Mouse (Mus musculus): ENCODE data around the gene Fdx1l. TPM values are rescaled to one million over a fixed set of nuclear protein-coding genes. Genes with fewer than 3 reads are reported as not detected.
A peak's percentile ranks its signal among the peaks of the same experiment; 100 is the strongest.
"Not testable (repeated sequence)": the region's sequence is repeated elsewhere in the genome, so short reads cannot be mapped to it uniquely, and the experiment has no call there.

Gene Fdx1l
- total RNA-seq, 2 experiments from 2014 or later, result 33.8 to 42.2 TPM

- no peak for DNase-seq
These were observed 759 bp upstream of the Fdx1l start for GRCm38 (mm10) chr9:21074173-21074572.

DNA sequence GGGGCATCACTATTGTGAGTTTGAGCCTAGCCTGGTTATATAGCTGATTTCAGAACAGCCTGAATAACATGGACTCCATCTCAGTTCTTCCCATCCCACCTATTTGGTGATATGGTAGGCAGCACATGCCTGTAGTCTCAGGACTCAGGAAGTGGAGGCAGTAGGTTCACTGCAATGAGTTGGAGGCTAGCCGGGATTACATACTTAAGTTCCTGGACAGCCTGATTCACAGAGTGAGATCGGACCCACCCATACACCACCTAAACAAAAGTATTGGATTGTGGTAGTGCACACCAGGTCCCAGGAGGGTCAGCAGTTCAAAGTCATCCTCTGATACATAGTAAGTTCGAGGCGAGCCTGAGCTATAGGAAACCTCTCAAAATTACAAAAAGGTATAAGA lies 773 bp downstream of the Fdx1l start:
- no peak for DNase-seq

DNA sequence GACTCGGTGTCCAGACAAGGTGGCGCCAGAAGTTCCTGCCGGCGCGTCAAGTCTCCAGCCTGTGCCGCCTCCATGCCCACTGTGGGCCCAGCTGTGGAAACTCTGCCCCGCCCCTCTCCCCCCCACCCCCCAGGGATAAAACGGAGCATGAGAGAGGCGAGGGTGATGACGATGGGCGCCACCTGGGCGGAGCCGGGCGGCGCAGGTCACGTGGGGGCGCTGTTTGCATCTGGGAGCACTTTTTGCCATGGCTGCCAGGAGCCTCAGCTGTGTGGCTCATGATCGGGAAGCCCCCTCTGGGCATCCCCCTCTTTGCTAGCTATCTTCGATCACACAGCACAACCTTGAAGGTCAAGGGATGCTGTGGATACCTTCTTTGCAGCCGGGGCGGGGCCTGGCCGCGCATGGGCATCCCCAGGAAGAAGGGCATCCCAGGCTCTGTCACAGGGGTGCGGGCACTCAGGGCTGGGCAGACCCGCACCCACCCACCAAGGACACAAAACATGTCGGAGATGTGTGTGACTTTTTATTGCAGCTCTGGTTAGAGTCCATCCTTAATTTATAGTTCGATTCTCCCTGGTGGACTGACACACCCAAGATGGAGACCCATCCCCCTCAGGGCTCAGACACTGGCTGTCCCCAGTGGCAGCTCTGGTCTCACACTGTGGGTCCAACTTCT lies 6.3 kb downstream of the Fdx1l start, which contains the start of gene Zglp1:
Gene Zglp1 (minus strand): TSS at position 88 of the 679 bp plus-strand sequence.
- no peak for DNase-seq

DNA sequence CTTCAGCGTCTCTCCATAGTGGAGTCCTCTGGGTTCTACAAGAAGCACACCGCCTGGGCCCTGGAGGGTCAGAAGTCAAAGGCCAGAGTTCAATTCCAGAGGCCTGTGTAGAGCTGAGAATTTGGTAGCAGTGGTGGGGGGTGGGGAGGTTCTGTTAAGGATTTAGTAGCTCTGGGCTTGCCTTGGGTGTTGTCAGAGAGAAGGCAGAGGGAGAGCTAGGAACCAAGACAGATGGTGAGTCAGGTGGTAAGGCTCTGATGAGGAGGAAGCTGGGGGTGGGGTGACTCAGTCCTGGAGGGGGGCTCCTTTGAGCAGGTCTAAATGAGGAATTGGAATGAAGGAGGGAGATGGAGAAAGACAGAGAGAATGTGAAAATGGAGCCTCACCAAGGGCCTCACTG lies 10.5 kb downstream of the Fdx1l start:
- no peak for DNase-seq

DNA sequence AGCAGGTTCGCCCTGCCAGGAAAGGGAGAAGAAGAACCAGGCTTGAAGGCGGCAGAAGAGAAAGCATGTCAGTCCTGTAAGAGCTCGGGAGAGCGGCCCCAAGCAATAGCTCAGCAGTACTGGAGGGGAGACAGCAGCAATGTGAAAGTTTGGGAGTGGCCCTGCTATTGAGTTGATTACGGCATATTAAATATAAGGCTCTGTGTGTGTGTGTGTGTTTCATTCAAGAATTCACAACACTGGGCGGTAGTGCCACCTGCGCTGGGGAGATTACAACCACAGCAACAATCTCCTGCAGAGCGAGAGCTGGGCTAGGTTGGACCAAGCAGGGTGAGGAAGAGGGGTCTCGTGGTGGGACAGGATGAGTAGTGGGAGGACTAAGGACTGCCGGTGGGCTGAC lies 21.8 kb downstream of the Fdx1l start:
- no peak for DNase-seq

GRCm38 (mm10) chr9:21045235-21045634 lies 28.2 kb downstream of the Fdx1l start:
- DNase-seq, result no peak

DNA sequence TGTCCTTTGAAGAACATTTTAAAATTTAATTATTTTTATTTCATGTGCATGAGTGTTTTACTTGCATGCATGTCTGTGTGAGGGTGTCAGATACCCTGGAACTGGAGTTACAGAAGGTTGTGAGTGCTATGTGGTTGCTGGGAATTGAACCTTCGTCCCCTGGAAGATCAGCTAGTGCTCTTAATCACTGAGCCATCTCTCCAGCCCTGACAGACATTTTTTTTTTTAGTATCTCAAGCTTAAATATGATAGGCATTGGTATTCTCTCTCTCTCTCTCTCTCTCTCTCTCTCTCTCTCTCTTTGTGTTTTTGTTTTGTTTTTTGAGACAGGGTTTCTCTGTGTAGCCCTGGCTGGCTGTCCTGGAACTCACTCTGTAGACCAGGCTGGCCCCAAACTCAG lies 28.6 kb downstream of the Fdx1l start:
- DNase-seq, result not testable (repeated sequence)

DNA sequence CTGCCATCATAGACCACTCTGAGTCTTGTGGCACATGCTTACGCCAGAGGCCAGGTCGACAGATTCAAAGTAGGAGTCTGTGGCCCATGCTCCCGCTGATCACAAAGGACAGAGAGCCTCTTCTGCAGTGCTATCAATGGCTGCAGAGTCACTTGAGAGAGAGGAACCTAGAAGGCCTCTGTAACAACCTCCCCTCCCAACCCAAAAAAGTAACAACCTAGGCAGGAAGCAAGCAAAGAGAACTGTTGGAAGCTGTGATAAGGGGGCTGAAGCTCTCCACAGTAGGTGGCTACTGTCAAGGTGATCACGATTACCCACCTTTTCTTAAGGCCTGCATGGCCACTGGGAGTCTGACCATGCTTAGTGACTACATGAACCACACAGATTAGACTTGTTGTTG lies 29.9 kb downstream of the Fdx1l start:
- DNase-seq, result no peak

- peak in 1 of 2 experiments; percentile 56 for DNase-seq
These were observed 32.1 kb downstream of the Fdx1l start for GRCm38 (mm10) chr9:21041308-21041707.

- DNase-seq, result no peak
These were observed 33.6 kb downstream of the Fdx1l start for GRCm38 (mm10) chr9:21039779-21040178.

DNA sequence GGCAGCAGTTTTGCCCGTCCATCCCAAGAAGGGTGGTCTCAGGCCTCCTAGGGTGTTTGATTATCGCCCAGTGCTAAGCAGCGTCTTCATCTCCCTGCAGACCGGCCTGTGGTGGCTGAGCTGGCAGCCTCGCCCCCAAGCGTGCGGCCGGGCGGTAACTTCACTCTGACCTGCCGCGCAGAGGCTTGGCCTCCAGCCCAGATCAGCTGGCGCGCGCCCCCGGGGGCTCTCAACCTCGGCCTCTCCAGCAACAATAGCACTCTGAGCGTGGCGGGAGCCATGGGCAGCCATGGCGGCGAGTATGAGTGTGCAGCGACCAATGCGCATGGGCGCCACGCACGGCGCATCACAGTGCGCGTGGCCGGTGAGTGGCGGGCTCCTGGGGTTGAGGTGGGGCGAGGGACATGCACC lies 35.9 kb downstream of the Fdx1l start:
- peak in 1 of 2 experiments; percentile 37 for DNase-seq

DNA sequence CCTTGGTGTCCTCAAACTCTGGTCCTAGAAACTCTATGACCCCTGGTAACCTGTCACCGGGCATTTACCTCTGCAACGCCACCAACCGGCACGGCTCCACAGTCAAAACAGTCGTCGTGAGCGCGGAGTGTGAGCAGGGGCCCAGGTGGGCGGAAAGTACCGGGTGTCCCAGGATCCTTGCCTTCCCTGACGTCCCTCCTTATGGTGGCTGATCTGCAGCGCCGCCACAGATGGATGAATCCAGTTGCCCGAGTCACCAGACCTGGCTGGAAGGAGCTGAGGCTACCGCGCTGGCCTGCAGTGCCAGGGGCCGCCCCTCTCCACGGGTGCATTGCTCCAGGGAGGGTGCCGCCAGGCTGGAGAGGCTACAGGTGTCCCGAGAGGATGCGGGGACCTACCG lies 36.7 kb downstream of the Fdx1l start:
- no peak for DNase-seq

GRCm38 (mm10) chr9:21036161-21036560 lies 37.3 kb downstream of the Fdx1l start:
- no peak for DNase-seq

- no peak for DNase-seq
These were observed 37.8 kb downstream of the Fdx1l start for GRCm38 (mm10) chr9:21035586-21035985.

GRCm38 (mm10) chr9:21034481-21035085 lies 38.8 kb downstream of the Fdx1l start:
- DNase-seq, result no peak

DNA sequence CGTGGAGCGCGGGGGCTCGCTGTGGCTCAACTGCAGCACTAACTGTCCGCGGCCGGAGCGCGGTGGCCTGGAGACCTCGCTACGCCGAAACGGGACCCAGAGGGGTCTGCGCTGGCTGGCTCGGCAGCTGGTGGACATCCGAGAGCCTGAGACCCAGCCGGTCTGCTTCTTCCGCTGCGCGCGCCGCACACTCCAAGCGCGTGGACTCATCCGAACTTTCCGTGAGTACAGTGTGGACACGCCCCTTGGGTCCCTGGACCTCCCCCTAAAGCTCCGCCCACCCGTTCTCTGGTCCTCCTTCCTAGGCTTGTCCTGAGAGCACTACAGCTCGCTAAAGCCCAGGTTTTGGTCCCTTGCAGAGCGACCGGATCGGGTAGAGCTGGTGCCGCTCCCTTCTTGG lies 40.3 kb downstream of the Fdx1l start:
- peak; percentile 92 to 94 for DNase-seq

GRCm38 (mm10) chr9:21032491-21032890 lies 40.9 kb downstream of the Fdx1l start:
- DNase-seq, result no peak

DNA sequence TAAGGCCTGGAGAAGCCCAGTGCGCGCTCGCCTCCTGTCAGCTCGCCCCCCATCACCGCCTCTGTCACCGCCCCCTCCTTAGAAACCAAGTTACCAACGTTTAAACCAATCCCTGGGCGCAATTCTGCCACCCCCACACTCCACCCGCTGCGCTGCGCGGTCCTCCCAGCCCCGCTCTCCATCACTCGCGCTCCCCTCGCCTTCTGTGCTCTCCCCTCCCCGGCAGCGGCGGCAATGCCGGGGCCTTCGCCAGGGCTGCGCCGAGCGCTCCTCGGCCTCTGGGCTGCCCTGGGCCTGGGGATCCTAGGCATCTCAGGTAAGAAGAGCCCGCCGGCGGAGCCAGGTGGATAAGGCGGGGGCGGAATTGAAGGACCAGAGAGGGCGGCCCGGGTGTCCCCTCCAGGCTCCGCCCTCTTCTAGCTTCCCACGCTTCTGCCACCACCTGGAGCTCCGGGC lies 41.5 kb downstream of the Fdx1l start, which contains the start of gene Icam5:
Gene Icam5 (plus strand): TSS at position 178 of the 456 bp plus-strand sequence.
- DNase-seq, result peak in 1 of 2 experiments; percentile 38

- peak; percentile 71 to 73 for DNase-seq
These were observed 42.0 kb downstream of the Fdx1l start for GRCm38 (mm10) chr9:21031251-21031895.

DNA sequence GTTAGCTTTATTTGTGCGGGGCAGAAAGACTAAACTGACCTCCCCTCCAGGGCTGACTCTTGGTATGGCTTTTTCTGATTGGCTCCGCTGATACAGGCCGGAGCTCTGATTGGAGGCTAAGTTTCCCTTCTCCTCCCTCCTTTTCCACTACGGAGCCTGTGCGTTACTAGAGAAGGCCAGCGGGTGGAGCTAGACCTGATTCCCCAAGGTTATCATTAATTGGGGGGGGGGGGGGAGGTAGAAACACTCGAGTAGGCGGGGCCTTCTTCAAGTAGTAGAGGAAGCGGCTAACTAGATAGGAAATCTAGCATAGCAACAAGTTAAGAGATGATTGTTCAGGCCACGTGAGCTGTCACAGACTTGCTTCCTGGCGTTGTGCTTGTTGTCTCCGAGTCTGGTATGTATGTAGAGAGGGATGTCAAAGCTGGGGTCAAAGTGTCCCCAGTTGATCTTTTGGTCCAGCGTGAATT lies 42.6 kb downstream of the Fdx1l start:
- DNase-seq, result peak; percentile 83 to 89

DNA sequence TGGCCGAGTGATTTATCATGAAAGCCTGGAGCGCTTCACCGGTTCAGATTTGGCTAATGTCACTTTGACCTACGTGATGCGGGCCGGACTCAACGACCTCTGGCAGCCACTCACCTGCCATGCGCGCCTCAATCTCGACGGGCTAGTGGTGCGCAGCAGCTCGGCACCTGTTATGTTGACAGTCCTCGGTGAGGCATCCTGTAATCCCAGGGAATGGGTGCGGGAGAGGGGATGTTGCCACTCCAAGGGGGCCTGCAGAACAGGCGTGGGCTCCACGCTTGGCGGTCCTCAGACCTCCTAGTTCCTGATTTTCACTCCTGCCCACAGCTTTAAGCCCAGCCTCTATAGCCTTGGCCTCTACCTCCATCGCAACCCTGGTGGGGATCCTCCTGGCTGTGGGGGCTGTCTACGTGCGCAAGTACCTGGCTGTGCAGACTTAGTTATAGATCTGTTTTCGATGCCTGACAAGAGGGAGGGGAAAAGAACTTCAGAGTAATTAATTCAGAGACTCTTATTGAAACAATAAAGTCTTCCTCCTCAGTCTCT lies 43.3 kb downstream of the Fdx1l start:
- no peak for DNase-seq

GRCm38 (mm10) chr9:21029291-21030054 lies 43.9 kb downstream of the Fdx1l start, which contains the start of gene Icam4:
Gene Icam4 (plus strand): TSS chr9:21029373.
- DNase-seq, result peak; percentile 89 to 91

All from adrenal gland, postnatal 36 days (tissue).